Mouse (Mus musculus) liver, embryonic 11.5 days (tissue): ENCODE data around the gene Ccne1. TPM values are rescaled to one million over a fixed set of nuclear protein-coding genes. Genes with fewer than 3 reads are reported as not detected.

Source experiments
- ATAC-seq: fragments of 200-750 bp; cut with Nextera tagmentation; replicated peaks from 2 replicates; pipeline ENCODE4 v1.8.0; 2017; ENCODE audit warnings: moderate number of reproducible peaks, mild to moderate bottlenecking, moderate TSS enrichment, moderate library complexity; ENCODE audit not compliant: low FRiP score
- DNase-seq: peaks from one replicate; pipeline ENCODE4 v3.0.0-alpha.2; 2017; ENCODE audit warnings: low spot score
- H3K27ac ChIP-seq: fragments of 300-500 bp; sonication (generic); 2 replicates; pipeline ENCODE4 v1.5.1; 2014; ENCODE audit warnings: mild to moderate bottlenecking, low read depth, low read length, control low read depth
- H3K27me3 ChIP-seq: fragments of 300-500 bp; sonication (generic); replicated peaks from 2 replicates; pipeline ENCODE4 v1.6.1; 2014; ENCODE audit warnings: low read length, mixed read lengths; ENCODE audit not compliant: control insufficient read depth, insufficient read depth
- H3K36me3 ChIP-seq: fragments of 300-500 bp; sonication (generic); 2 replicates; pipeline ENCODE4 v1.6.1; 2014; ENCODE audit warnings: mild to moderate bottlenecking, low read length, moderate library complexity, mixed read lengths; ENCODE audit not compliant: control insufficient read depth, insufficient read depth
- H3K4me1 ChIP-seq: fragments of 300-500 bp; sonication (generic); replicated peaks from 2 replicates; pipeline ENCODE4 v1.6.1; 2014; ENCODE audit warnings: low read length, mixed read lengths; ENCODE audit not compliant: control insufficient read depth, insufficient read depth
- H3K4me2 ChIP-seq: fragments of 300-500 bp; sonication (generic); 2 replicates; pipeline ENCODE4 v1.6.1; 2014; ENCODE audit warnings: mild to moderate bottlenecking, control low read depth, moderate library complexity
- H3K4me3 ChIP-seq: fragments of 300-500 bp; sonication (generic); 2 replicates; pipeline ENCODE4 v1.5.1; 2014; ENCODE audit warnings: low read depth, low read length, control low read depth
- H3K9ac ChIP-seq: fragments of 300-500 bp; sonication (generic); 2 replicates; pipeline ENCODE4 v1.6.1; 2014; ENCODE audit warnings: low read depth, low read length, control low read depth
- H3K9me3 ChIP-seq: fragments of 300-500 bp; sonication (generic); 2 replicates; pipeline ENCODE4 v1.6.1; 2016; ENCODE audit warnings: low read length, inconsistent platforms, mixed read lengths; ENCODE audit not compliant: control insufficient read depth
- WGBS: fragments of 180-500 bp; shearing (Covaris S2); extraction: QIAGEN DNeasy Blood & Tissue Kit; methylation state at CpG from one replicate; pipeline ENCODE4 v1.1.7; 2014; 5-methylcytosine and 5-hydroxymethylcytosine counted together
- polyA plus RNA-seq: library from polyadenylated mRNA; unstranded; fragments of >200 nt; fragmentation: Nextera tagmentation; extraction: Ambion mirVana; gene quantifications from 2 replicates; pipeline ENCODE4 v1.2.1, GENCODE M21; 2014

The Ccne1 gene
- polyA plus RNA-seq, 1 experiment from 2014 or later, result 191 TPM

DNA sequence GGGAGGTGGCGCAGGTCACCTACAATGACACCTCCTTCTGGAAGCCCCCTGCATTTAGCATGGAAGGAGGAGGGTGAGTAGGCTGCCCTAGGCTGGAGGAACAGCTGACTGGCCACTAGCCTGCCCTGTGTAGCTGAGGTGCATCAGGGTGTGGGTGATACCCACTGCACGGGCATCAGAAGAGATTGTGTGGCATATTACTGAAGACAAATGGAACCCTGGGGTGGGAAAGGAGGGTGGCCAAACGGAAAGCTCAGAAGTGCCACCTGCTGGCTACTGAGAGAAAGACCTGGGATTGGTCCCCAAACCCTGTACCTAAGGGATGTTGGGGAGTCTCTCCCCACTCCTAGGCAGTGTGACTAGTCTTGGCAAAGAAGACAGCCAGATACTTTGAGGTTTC lies 33.6 kb downstream of the Ccne1 start:
- Histone ChIP-seq H3K4me2 (no peak overlapping the region), H3K27me3 (no peaks in the 10 kb centered on the region; the same call in 1 of the 2 replicates), H3K9ac (no peak overlapping the region), H3K4me1 (no peaks in the 10 kb centered on the region), H3K9me3 (no peaks in the 10 kb centered on the region), H3K4me3 (no peak overlapping the region), H3K36me3 (no peaks in the 10 kb centered on the region), H3K27ac (no peak overlapping the region)
- 0 out of 2 replicates have a peak, but pooled peaks have one; percentile 36 for ATAC-seq
- 26% methylated on average over 3 of the region's 3 CpGs for WGBS
- DNase-seq, result no peak

DNA sequence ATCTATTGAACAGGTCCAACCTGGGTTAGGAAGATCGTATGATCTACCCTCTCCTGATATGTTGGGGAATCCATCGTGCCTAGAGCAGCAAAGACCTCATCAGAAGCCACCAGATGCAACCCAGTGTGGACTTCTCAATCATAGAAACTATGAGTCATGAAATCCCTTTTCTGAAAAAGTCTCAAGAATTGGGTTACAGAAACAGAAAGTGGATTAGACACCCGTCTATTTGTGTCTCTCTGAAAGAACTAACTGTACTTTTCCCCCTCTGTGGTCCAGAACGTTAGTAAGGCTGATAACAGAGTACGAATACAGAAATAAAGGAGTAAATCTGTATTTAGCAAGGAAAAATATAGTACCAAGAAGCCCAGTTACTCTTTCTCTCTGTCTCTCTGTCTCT lies 36.3 kb downstream of the Ccne1 start:
- H3K36me3 ChIP-seq, result no peaks in the 10 kb centered on the region
- no peak for ATAC-seq
- no peaks in the 10 kb centered on the region; the same call in 1 of the 2 replicates for H3K27me3 ChIP-seq
- H3K4me3 ChIP-seq, result no peak overlapping the region
- no peak overlapping the region for H3K27ac ChIP-seq
- no peak overlapping the region for H3K4me2 ChIP-seq
- DNase-seq, result no peak
- H3K4me1 ChIP-seq, result no peaks in the 10 kb centered on the region
- H3K9ac ChIP-seq, result no peak overlapping the region
- no peaks in the 10 kb centered on the region for H3K9me3 ChIP-seq
- WGBS, result 62% methylated on average over 5 of the region's 5 CpGs

- Histone ChIP-seq H3K27ac (no peak overlapping the region), H3K4me3 (no peak overlapping the region), H3K36me3 (no peaks in the 10 kb centered on the region), H3K4me2 (no peak overlapping the region), H3K9me3 (no peaks in the 10 kb centered on the region), H3K4me1 (no peaks in the 10 kb centered on the region), H3K27me3 (no peaks in the 10 kb centered on the region; the same call in 1 of the 2 replicates), H3K9ac (no peak overlapping the region)
- no peak for DNase-seq
- no peak for ATAC-seq
- 30% methylated on average over 2 of the region's 2 CpGs for WGBS
Observed at GRCm38 (mm10) chr7:38070663-38071062, 36.7 kb downstream of the Ccne1 start.

DNA sequence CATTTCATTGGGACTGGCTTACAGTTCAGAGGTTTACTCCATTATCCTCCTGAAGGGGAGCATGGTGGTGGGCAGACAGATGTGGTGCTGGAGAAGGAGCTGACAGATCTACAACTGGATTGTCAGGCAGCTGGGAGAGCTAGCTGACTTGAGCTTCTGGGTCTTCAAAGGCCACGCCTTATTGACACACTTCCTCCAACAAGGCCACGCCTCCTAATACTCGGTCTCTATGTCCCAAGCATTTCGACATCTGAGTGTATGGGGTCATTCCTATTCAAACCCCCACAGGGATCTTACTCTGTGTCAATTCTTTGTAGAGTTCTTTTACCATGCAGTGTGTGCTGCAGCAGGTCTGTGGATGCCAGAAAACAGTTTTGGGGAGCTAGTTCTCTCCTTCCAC lies 42.9 kb downstream of the Ccne1 start:
- Histone ChIP-seq H3K27ac (no peak overlapping the region), H3K36me3 (no peaks in the 10 kb centered on the region), H3K4me2 (no peak overlapping the region), H3K27me3 (no peaks in the 10 kb centered on the region), H3K4me1 (no peaks in the 10 kb centered on the region), H3K9me3 (no peaks in the 10 kb centered on the region), H3K4me3 (no peak overlapping the region), H3K9ac (no peak overlapping the region)
- ATAC-seq, result no peak
- 33% methylated on average over 4 of the region's 4 CpGs for WGBS
- DNase-seq, result no peak

- ATAC-seq, result peak; percentile 87
- no peaks in the 10 kb centered on the region for H3K27me3 ChIP-seq
- H3K9ac ChIP-seq, result peak overlapping the region; percentile 69
- H3K36me3 ChIP-seq, result no peaks in the 10 kb centered on the region
- H3K9me3 ChIP-seq, result no peaks in the 10 kb centered on the region
- H3K4me2 ChIP-seq, result peak overlapping the region; percentile 79
- 2% methylated on average over 57 of the region's 57 CpGs for WGBS
- no peaks in the 10 kb centered on the region for H3K4me1 ChIP-seq
- DNase-seq, result peak; percentile 82
- H3K27ac ChIP-seq, result no peak overlapping the region
- peak overlapping the region; percentile 53 for H3K4me3 ChIP-seq
Observed at GRCm38 (mm10) chr7:38061060-38061970, 46.0 kb downstream of the Ccne1 start.

GRCm38 (mm10) chr7:38059636-38060330 lies 47.6 kb downstream of the Ccne1 start:
- 72% methylated on average over 8 of the region's 8 CpGs for whole genome bisulfite sequencing
- Histone ChIP-seq H3K27ac (no peak overlapping the region), H3K4me3 (no peak overlapping the region)

DNA sequence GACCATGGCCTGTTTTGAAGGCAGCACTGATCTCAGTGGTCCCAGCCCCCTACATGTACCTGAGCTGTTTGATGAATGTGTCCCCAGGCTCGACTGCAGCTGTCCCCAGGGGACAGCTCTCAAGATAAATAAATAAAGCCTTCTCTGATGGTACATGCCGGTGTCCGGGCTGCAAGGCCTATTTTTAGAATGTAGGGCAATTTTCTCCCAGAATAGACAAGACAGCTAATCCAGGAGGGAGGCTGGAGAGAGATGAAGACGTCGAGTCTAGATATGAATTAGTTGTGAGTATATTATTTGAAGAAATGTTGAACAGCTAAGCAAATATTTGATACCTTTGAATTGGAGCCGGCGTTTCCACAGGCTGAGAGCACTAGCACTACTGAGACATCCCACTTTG lies 48.2 kb downstream of the Ccne1 start:
- Histone ChIP-seq H3K4me3 (no peak overlapping the region), H3K4me2 (no peak overlapping the region), H3K9me3 (no peaks in the 10 kb centered on the region), H3K36me3 (no peaks in the 10 kb centered on the region), H3K4me1 (no peaks in the 10 kb centered on the region), H3K27ac (no peak overlapping the region), H3K9ac (no peak overlapping the region), H3K27me3 (no peaks in the 10 kb centered on the region)
- 50% methylated on average over 7 of the region's 7 CpGs for WGBS
- ATAC-seq (no peak), DNase-seq (no peak)

More at GRCm38 (mm10) chr7:38059636-38060330, 47.6 kb downstream of the Ccne1 start:
- DNase-seq (no peak), ATAC-seq (no peak)
- Histone ChIP-seq H3K9ac (no peak overlapping the region), H3K27me3 (no peaks in the 10 kb centered on the region), H3K9me3 (no peaks in the 10 kb centered on the region), H3K36me3 (no peaks in the 10 kb centered on the region), H3K4me1 (no peaks in the 10 kb centered on the region), H3K4me2 (no peak overlapping the region)

DNA sequence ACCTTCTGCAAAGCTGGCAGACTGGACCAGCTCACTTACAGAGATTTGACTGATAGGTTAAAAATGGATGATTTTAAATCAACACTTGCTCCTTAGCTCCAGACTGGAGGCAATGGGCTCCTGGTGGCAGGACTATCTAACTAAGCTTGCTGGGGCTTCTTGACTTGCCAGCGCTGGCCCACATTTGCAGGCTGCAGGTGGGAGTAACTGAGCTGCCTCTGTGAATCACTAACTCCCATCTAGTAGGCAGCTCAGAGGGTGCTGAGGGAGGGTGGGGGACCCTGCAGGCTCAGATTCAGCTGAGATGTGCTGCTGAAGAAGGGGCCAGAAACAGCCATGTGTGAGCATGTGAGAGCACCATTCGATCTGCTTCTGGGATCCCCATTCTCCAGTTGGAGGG lies 51.3 kb downstream of the Ccne1 start:
- no peak overlapping the region for H3K4me2 ChIP-seq
- H3K9ac ChIP-seq, result no peak overlapping the region
- no peaks in the 10 kb centered on the region for H3K4me1 ChIP-seq
- H3K27ac ChIP-seq, result no peak overlapping the region
- 72% methylated on average over 2 of the region's 2 CpGs for WGBS
- H3K36me3 ChIP-seq, result no peaks in the 10 kb centered on the region
- no peaks in the 10 kb centered on the region for H3K27me3 ChIP-seq
- ATAC-seq (no peak), DNase-seq (no peak)
- H3K9me3 ChIP-seq, result no peaks in the 10 kb centered on the region
- H3K4me3 ChIP-seq, result no peak overlapping the region
